Mouse (Mus musculus): ENCODE data around the gene Adgre4. TPM values are rescaled to one million over a fixed set of nuclear protein-coding genes. Genes with fewer than 3 reads are reported as not detected.
"Not testable (repeated sequence)": the region's sequence is repeated elsewhere in the genome, so short reads cannot be mapped to it uniquely, and the experiment has no call there.

The Adgre4 gene
- polyA plus RNA-seq, 1 experiment from 2014 or later = 1.0 TPM

DNA sequence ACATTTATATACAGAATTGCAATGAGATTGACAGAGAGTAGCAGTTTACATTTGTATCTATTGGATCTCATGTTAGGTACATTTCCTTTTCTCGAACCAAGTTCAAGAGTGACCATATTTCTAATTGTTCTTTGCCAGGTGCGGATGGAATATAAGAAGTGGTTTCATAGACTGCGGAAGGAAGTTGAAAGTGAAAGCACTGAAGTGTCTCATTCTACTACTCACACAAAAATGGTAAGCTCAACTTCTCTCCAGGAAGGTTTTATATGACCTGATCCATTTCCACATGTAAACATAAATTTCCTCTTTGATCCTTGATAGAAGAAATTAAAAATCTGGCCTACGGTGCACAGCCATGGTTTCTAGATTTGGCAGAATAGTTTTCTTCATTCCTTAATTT, 93.3 kb downstream of the Adgre4 start:
- no peaks in the 10 kb centered on the region for H3K4me1 ChIP-seq
- H3K9ac ChIP-seq = no peak overlapping the region
- H3K9me3 ChIP-seq = no peaks in the 10 kb centered on the region
- H3K4me2 ChIP-seq = no peak overlapping the region
- H3K4me3 ChIP-seq (replicated peaks) = no peak overlapping the region
- no peak overlapping the region for H3K27ac ChIP-seq
- ATAC-seq (ENCODE audit: insufficient read depth, low FRiP score, low read depth) = no peak
- H3K27me3 ChIP-seq (replicated peaks) = no peaks in the 10 kb centered on the region
- 89% methylated on average over 4 of the region's 4 CpGs for WGBS
- H3K36me3 ChIP-seq = no peaks in the 10 kb centered on the region

DNA sequence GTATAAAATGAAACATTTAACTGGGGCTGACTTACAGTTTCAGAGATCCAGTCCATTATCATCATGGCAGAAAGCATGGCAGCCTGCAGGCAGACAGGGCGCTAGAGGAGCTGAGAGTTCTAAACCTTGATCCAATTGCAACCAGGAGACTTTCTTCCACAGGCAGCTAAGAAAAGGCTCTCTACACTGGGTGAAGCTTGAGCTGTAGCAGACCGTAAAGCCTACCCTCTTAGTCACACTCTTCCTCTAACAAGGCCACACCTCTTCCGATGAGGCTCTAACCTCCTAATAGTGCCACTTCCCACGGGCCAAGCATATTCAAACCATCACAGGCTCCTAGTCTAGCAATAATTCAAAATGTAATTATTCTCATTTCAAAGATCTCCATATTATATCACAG, 127.4 kb downstream of the Adgre4 start:
- H3K36me3 ChIP-seq = 0 out of 2 replicates have a peak, but pooled peaks cover 3% of the 10 kb centered on the region
- H3K27ac ChIP-seq = peak overlapping the region; percentile 1; the same call in 1 of the 2 replicates
- H3K4me3 ChIP-seq (replicated peaks) = no peak overlapping the region
- no peak overlapping the region; the same call in 1 of the 2 replicates for H3K4me2 ChIP-seq
- 80% methylated on average over 4 of the region's 4 CpGs for WGBS
- no peaks in the 10 kb centered on the region for H3K9me3 ChIP-seq
- H3K9ac ChIP-seq = no peak overlapping the region
- H3K27me3 ChIP-seq (replicated peaks) = no peaks in the 10 kb centered on the region
- peaks cover 3% of the 10 kb centered on the region; the same call in 1 of the 2 replicates for H3K4me1 ChIP-seq
- no peak for ATAC-seq (ENCODE audit: insufficient read depth, low FRiP score, low read depth)

DNA sequence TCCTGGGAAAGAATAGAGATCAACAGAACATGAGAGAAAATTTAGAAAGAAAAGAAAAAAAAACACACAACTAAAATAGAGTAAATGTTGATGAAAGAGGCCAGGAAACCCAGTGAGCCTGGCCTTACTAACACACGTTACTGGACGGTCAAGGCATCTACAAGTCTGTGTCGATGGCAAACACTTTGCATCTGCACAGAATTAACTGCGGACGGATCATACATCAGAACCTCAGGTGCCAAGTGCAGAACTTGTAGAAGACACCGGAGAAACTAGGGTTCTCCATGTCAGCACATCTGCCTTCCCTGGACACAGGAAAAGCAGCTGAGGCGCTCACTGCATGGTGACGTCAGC, 128.5 kb downstream of the Adgre4 start:
- H3K4me2 ChIP-seq = peak overlapping the region; percentile 57
- WGBS = 0% methylated on average over 6 of the region's 8 CpGs
- H3K9ac ChIP-seq = peak overlapping the region; percentile 25; the same call in 1 of the 2 replicates
- H3K4me1 ChIP-seq; ATAC-seq (ENCODE audit: insufficient read depth, low FRiP score, low read depth); H3K27me3 ChIP-seq (replicated peaks); H3K9me3 ChIP-seq; H3K36me3 ChIP-seq: not testable (repeated sequence)
- peak overlapping the region; percentile 52 for H3K4me3 ChIP-seq (replicated peaks)
- peak overlapping the region; percentile 82 for H3K27ac ChIP-seq

DNA sequence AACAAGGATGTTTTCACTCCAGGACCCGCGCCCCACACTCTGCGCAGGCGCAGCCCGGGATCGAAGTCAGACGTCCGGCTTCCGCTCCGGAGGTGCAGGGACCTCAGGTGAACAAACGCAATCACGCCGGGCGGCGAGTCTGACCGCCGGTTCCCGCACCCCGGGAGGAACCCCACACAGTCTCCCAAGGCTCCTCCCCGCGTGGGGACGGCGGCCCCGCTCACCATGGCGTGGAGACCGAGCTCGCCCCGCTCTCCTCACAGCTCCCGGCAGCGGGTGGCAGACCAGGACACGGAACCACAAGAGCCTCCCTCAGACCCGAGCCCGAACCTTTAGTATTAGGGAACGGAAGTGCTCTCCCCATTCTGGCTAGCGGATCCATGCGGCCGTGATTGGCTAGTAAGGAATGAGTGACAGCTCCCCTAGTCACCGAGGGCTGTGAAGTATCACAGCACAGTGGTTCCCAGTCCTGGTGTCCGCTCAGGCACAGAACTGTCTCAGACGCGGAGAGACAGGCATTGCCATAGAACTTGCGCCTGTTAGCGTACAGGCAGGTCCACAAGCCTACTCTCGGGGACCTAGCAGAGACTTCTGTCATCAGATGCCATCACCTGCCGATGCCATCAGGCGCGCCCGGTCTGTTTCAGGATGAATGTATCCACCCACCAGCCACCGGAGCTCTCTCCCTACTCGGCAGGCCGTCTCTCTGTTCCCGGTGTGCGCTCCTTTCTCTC, 129.0 kb downstream of the Adgre4 start, which contains the start of gene Zfp119a:
Gene Zfp119a (minus strand): TSS at position 295 of the 734 bp plus-strand sequence.
- Histone ChIP-seq H3K9ac (peak within 1 kb of the TSS; percentile 34), H3K4me2 (peak within 1 kb of the TSS; percentile 58), H3K27ac (peak within 1 kb of the TSS; percentile 82), H3K4me3 (replicated peaks) (peak within 1 kb of the TSS; percentile 52)
- WGBS = under 1% methylated on average over 42 of the region's 53 CpGs
- H3K4me1 ChIP-seq; H3K9me3 ChIP-seq; H3K27me3 ChIP-seq (replicated peaks); H3K36me3 ChIP-seq: not testable (repeated sequence)
- ATAC-seq (ENCODE audit: insufficient read depth, low FRiP score, low read depth) = peak; percentile 99

DNA sequence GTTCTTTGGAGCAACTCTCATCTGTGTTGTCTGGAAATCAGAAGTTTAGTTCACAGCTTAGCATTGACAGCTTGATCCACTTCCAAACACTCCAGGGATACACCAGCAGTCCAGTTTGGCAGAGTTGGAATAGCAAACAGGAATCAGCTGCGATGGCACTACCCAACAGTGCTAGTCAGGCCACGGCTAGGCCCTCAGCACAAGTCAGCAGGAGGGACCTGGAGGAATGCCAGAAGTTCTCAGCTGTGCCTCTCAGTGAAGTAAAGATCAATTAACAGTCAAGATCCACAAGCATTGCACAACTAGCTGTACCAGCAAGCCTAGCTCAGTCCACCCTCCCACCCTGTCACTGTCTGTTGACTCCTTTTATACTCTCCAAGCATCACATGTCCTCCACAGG, 133.8 kb downstream of the Adgre4 start:
- H3K27ac ChIP-seq = no peak overlapping the region
- no peak overlapping the region for H3K4me2 ChIP-seq
- no peak overlapping the region for H3K9ac ChIP-seq
- ATAC-seq (ENCODE audit: insufficient read depth, low FRiP score, low read depth) = no peak
- H3K27me3 ChIP-seq (replicated peaks) = no peaks in the 10 kb centered on the region
- WGBS = 51% methylated on average over 2 of the region's 2 CpGs
- H3K9me3 ChIP-seq = no peaks in the 10 kb centered on the region
- no peaks in the 10 kb centered on the region for H3K36me3 ChIP-seq
- no peak overlapping the region for H3K4me3 ChIP-seq (replicated peaks)
- no peaks in the 10 kb centered on the region; the same call in 1 of the 2 replicates for H3K4me1 ChIP-seq

DNA sequence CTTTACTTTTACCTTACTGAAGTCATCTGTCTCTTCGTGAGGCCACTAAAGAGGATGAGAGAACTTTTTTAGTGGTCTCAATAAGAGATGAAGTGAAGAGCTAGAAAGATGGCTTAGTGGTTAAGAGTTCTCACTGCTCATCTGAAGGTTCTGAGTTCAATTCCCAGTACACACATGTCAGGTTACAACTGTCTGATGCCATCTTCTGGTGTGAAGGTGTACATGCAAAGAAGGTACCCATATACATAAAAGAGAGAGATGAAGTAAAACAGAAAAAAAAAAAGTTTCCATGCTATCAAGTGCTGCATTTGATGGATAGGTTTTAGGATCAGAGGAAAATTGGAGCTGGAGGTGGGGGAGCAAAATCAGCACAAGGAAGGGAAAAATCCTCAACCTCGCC, 135.1 kb downstream of the Adgre4 start:
- 45% methylated on average over 2 of the region's 2 CpGs for WGBS
- H3K36me3 ChIP-seq = no peaks in the 10 kb centered on the region
- ATAC-seq (ENCODE audit: insufficient read depth, low FRiP score, low read depth) = no peak
- H3K9ac ChIP-seq = no peak overlapping the region
- H3K9me3 ChIP-seq = no peaks in the 10 kb centered on the region
- no peaks in the 10 kb centered on the region for H3K4me1 ChIP-seq
- H3K4me3 ChIP-seq (replicated peaks) = no peak overlapping the region
- H3K4me2 ChIP-seq = no peak overlapping the region
- no peaks in the 10 kb centered on the region for H3K27me3 ChIP-seq (replicated peaks)
- no peak overlapping the region for H3K27ac ChIP-seq

DNA sequence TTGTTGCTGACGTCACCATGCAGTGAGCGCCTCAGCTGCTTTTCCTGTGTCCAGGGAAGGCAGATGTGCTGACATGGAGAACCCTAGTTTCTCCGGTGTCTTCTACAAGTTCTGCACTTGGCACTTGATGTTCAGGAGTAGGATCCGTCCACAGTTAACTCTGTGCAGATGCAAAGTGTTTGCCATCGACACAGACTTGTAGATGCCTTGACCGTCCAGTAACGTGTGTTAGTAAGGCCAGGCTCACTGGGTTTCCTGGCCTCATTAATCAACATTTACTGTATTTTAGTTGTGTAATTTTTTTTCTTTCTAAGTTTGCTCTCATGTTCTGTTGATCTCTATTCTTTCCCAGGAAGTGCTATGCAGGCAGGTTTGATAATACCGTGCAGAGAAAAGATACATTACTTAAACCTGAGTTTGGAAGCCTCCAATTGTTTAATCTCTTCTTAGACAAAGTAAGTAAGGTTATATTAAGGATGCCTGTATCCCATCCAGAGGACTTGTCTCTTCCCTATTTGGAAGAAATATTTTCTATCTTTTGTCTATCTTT, 142.7 kb downstream of the Adgre4 start:
- not testable (repeated sequence) for H3K27me3 ChIP-seq (replicated peaks); H3K4me1 ChIP-seq; H3K36me3 ChIP-seq; H3K9me3 ChIP-seq; ATAC-seq (ENCODE audit: insufficient read depth, low FRiP score, low read depth)
- Histone ChIP-seq H3K9ac (0 out of 2 replicates have a peak overlapping the region, but pooled peaks have one; percentile 12), H3K27ac (peak overlapping the region; percentile 71), H3K4me2 (peak overlapping the region; percentile 53), H3K4me3 (replicated peaks) (peak overlapping the region; percentile 54)
- WGBS = 10% methylated on average over 7 of the region's 8 CpGs

DNA sequence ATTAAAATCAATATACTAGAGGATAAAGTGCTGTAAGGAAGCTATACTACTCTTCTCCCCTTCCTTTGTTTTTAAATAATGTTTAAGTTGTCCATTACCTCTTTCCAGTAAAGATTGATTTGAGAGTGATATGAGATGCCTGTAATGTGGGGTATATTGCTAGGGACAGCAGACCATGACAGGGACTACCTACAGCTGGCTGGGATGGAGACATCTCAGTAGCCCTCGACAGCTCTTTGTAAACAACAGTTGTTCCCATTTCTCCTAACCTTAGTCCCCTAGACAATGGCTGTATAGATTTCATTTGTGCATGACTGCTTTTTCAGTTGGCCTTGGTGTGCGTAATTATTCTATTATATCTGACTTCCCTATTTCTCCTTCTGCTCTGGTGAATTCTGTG, 153.3 kb downstream of the Adgre4 start:
- Histone ChIP-seq H3K4me3 (replicated peaks) (no peak overlapping the region), H3K4me1 (no peaks in the 10 kb centered on the region), H3K27me3 (replicated peaks) (no peaks in the 10 kb centered on the region), H3K9ac (no peak overlapping the region), H3K9me3 (no peaks in the 10 kb centered on the region), H3K36me3 (peaks cover 5% of the 10 kb centered on the region; the same call in 1 of the 2 replicates), H3K4me2 (no peak overlapping the region), H3K27ac (peak overlapping the region; percentile 48)
- 42% methylated on average over 2 of the region's 2 CpGs for WGBS
- ATAC-seq (ENCODE audit: insufficient read depth, low FRiP score, low read depth) = no peak

Other genes with a start within 250 kb of the Adgre4 start
- not detected in 2 replicates for gene Vmn2r118, start 124.8 kb upstream of the Adgre4 start, polyA plus RNA-seq (2015; fragmentation: Nextera tagmentation; extraction: Ambion mirVana)
- gene Pot1b, start 37.4 kb upstream of the Adgre4 start, polyA plus RNA-seq (2015; fragmentation: Nextera tagmentation; extraction: Ambion mirVana) = 8.6 and 9.0 TPM in 2 replicates
- 9.4 and 9.9 TPM in 2 replicates for gene Zfp119a, start 128.9 kb downstream of the Adgre4 start, polyA plus RNA-seq (2015; fragmentation: Nextera tagmentation; extraction: Ambion mirVana)
- gene Zfp959, start 142.1 kb downstream of the Adgre4 start, polyA plus RNA-seq (2015; fragmentation: Nextera tagmentation; extraction: Ambion mirVana) = 14.0 and 15.1 TPM in 2 replicates
- 6.1 and 6.9 TPM in 2 replicates for gene Zfp119b, start 199.5 kb downstream of the Adgre4 start, polyA plus RNA-seq (2015; fragmentation: Nextera tagmentation; extraction: Ambion mirVana)
- gene Ebi3, start 202.7 kb downstream of the Adgre4 start, polyA plus RNA-seq (2015; fragmentation: Nextera tagmentation; extraction: Ambion mirVana) = 4.1 TPM in 2 replicates
- 22.0 and 24.8 TPM in 2 replicates for gene Yju2, start 209.1 kb downstream of the Adgre4 start, polyA plus RNA-seq (2015; fragmentation: Nextera tagmentation; extraction: Ambion mirVana)
- gene Shd, start 220.5 kb downstream of the Adgre4 start, polyA plus RNA-seq (2015; fragmentation: Nextera tagmentation; extraction: Ambion mirVana) = 10.4 and 11.1 TPM in 2 replicates
- 9.8 and 11.7 TPM in 2 replicates for gene Fsd1, start 236.5 kb downstream of the Adgre4 start, polyA plus RNA-seq (2015; fragmentation: Nextera tagmentation; extraction: Ambion mirVana)